Mouse (Mus musculus) liver, embryonic 14.5 days (tissue): ENCODE measurements around the gene Vamp4.

Experiments used
- CTCF ChIP-seq: IDR thresholded peaks from 2 replicates; pipeline ENCODE4 v1.5.1; 2016; ENCODE audit warnings: antibody characterized with exemption, low read depth, control low read depth
- EP300 ChIP-seq: IDR thresholded peaks from 2 replicates; pipeline ENCODE4 v1.6.1; 2016; ENCODE audit warnings: antibody characterized with exemption, low read depth

- TF ChIP-seq CTCF: no peak
- no peak for TF ChIP-seq EP300
Measured at GRCm38 (mm10) chr1:162554193-162554592, 16.1 kb upstream of the Vamp4 start.
